Mouse (Mus musculus) midbrain, embryonic 16.5 days (tissue): Measurements from ENCODE around the gene Dqx1. TPM values are rescaled to one million over a fixed set of nuclear protein-coding genes. Genes with fewer than 3 reads are reported as not detected.

Experiments
- ATAC-seq: fragments of 200-750 bp; cut with Nextera tagmentation; 2 replicates; pipeline ENCODE4 v1.8.0; 2017; ENCODE audit warnings: moderate TSS enrichment
- H3K27ac ChIP-seq: fragments of 300-500 bp; sonication (generic); 2 replicates; pipeline ENCODE4 v1.5.1; 2014; ENCODE audit warnings: mild to moderate bottlenecking, low read length, mixed read lengths
- H3K27me3 ChIP-seq: fragments of 300-500 bp; sonication (generic); 2 replicates; pipeline ENCODE4 v1.6.1; 2014; ENCODE audit warnings: low read depth, low read length, mixed read lengths; ENCODE audit not compliant: control insufficient read depth, insufficient read depth
- H3K36me3 ChIP-seq: fragments of 300-500 bp; sonication (generic); 2 replicates; pipeline ENCODE4 v1.6.1; 2014; ENCODE audit warnings: mild to moderate bottlenecking, low read length, moderate library complexity, mixed read lengths; ENCODE audit not compliant: control insufficient read depth, insufficient read depth
- H3K4me1 ChIP-seq: fragments of 300-500 bp; sonication (generic); 2 replicates; pipeline ENCODE4 v1.6.1; 2014; ENCODE audit warnings: mild to moderate bottlenecking, low read length, mixed read lengths; ENCODE audit not compliant: control insufficient read depth, insufficient read depth
- H3K4me2 ChIP-seq: fragments of 300-500 bp; sonication (generic); 2 replicates; pipeline ENCODE4 v1.6.1; 2014; ENCODE audit warnings: mild to moderate bottlenecking, low read length, mixed read lengths
- H3K4me3 ChIP-seq: fragments of 300-500 bp; sonication (generic); 2 replicates; pipeline ENCODE4 v1.5.1; 2014; ENCODE audit warnings: low read depth, mild to moderate bottlenecking, low read length, moderate library complexity, mixed read lengths
- H3K9ac ChIP-seq: fragments of 300-500 bp; sonication (generic); 2 replicates; pipeline ENCODE4 v1.6.1; 2014; ENCODE audit warnings: low read depth, low read length, mixed read lengths
- H3K9me3 ChIP-seq: fragments of 300-500 bp; sonication (generic); replicated peaks from 2 replicates; pipeline ENCODE4 v1.6.1; 2014; ENCODE audit warnings: mild to moderate bottlenecking, low read length, mixed read lengths; ENCODE audit not compliant: control insufficient read depth, poor library complexity, severe bottlenecking
- WGBS: fragments of 180-500 bp; shearing (Covaris S2); extraction: QIAGEN DNeasy Blood & Tissue Kit; methylation state at CpG from one replicate; pipeline ENCODE4 v1.1.7; 2014; 5-methylcytosine and 5-hydroxymethylcytosine counted together
- polyA plus RNA-seq: library from polyadenylated mRNA; unstranded; fragments of >200 nt; fragmentation: Nextera tagmentation; extraction: Ambion mirVana; gene quantifications from 2 replicates; pipeline ENCODE4 v1.2.1, GENCODE M21; 2015

Gene Dqx1
- polyA plus RNA-seq, 1 experiment from 2014 or later = 0.30 TPM

DNA sequence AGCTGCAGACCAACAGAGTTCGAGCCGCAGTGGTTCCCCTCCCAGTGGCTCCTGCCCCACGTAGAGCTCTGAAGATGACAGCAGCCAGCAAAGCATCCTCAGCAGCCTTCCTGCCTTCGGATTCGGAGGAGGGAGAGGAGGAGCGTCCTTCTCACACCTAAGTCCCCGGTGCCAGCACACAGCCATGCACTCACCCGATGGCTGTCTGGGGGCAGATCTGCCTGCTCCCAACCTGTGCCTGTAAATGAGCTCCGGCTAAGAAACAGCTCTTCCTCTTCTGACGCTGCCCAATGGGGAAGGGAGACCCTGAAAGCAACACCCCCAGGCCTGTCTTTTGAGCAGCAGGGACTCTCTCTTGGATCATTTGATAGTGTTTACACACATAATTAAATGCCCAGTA is 27.9 kb upstream of the Dqx1 start:
- no peak overlapping the region for H3K9ac ChIP-seq
- H3K27me3 ChIP-seq = peaks cover 24% of the 10 kb centered on the region
- peaks cover 16% of the 10 kb centered on the region for H3K4me1 ChIP-seq
- no peaks in the 10 kb centered on the region for H3K36me3 ChIP-seq
- no peak overlapping the region for H3K4me3 ChIP-seq
- no peak for ATAC-seq
- H3K4me2 ChIP-seq = no peak overlapping the region
- H3K27ac ChIP-seq = no peak overlapping the region
- no peaks in the 10 kb centered on the region for H3K9me3 ChIP-seq
- WGBS = 19% methylated on average over 10 of the region's 10 CpGs

DNA sequence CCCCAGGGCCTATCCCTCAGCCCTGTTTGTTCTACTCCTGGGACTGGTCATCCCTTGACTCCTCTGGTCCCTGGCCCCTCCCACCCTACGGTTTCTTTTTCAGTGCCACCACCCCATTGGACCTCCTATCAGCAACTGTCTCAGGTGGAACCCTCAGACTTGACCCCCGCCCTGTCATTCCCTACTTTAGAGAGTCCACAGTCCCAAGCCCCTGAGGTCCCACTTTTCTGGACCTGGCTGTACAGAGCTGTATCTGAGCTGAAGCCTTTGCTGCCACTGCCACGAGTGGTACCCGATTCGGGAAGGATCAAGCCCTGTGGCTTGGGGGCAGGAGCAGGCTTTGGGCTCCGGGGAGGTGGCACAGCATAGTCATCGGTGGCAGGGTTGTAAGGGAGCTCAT is 26.5 kb upstream of the Dqx1 start:
- H3K27me3 ChIP-seq = peaks cover 25% of the 10 kb centered on the region
- WGBS = 62% methylated on average over 7 of the region's 7 CpGs
- H3K4me2 ChIP-seq = no peak overlapping the region
- ATAC-seq = no peak
- H3K27ac ChIP-seq = no peak overlapping the region
- H3K4me3 ChIP-seq = no peak overlapping the region
- no peaks in the 10 kb centered on the region for H3K9me3 ChIP-seq
- no peak overlapping the region for H3K9ac ChIP-seq
- H3K4me1 ChIP-seq = peaks cover 16% of the 10 kb centered on the region
- H3K36me3 ChIP-seq = no peaks in the 10 kb centered on the region

DNA sequence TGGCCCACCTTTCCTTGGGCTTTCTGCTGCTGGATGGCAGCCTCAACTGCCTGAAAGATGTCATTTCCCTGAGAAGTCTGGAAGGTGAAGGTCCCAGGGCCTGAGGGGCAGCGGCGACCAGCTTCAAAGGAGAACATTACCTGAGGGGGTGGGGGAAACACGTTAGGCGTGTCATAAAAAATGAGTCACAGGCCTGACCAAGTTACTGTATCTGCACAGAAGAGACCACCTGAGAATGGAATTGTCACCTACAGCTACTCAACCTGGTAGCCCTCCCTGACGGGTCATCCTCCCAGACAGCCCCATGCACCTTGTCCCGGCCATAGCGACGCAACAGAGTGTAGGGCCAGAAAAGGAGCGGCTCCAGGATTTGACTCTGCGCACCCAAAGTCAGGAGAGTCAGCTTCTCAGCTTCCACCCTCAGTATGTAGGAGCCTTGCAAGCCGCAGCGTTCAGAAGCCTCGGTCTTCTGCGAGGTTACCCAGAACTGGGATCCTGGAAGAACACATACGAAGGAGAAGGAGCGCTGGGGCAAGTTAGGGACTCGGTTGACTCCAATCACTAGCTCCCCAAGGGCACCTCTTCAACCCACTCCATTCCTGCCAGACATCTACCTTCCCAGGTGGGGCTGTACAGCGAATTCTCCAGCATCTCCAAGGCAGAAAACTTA is 25.6 kb upstream of the Dqx1 start:
- no peak for ATAC-seq
- peak overlapping the region; percentile 47 for H3K4me3 ChIP-seq
- peak overlapping the region; percentile 84 for H3K4me2 ChIP-seq
- no peaks in the 10 kb centered on the region for H3K36me3 ChIP-seq
- 23% methylated on average over 18 of the region's 18 CpGs for WGBS
- peaks cover 16% of the 10 kb centered on the region for H3K4me1 ChIP-seq
- peaks cover 25% of the 10 kb centered on the region for H3K27me3 ChIP-seq
- H3K27ac ChIP-seq = no peak overlapping the region
- no peak overlapping the region for H3K9ac ChIP-seq
- H3K9me3 ChIP-seq = no peaks in the 10 kb centered on the region

DNA sequence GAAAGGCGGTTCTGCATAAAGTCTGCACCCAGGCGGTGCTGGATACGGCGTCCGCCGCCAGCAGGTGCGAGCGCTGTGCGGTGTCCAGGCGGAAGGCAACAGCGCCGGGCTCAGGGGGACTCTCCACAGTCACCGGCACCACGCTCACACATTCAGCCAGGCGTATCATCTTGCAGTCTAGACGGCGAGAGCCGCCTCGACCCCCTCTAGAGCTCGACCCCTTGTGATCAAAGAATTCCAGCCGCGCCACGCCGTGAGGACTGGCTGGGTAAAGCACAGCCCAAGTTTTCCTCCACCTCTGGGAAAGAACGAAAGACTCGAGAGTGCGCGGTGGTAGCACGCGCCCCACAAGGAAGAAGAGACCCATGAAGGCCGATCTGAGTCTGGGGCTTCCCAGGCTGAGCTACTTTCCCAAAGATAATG is 24.9 kb upstream of the Dqx1 start:
- ATAC-seq = peak; percentile 56
- peak overlapping the region; percentile 47 for H3K4me3 ChIP-seq
- H3K27ac ChIP-seq = no peak overlapping the region
- no peaks in the 10 kb centered on the region for H3K36me3 ChIP-seq
- peak overlapping the region; percentile 58 for H3K9ac ChIP-seq
- H3K4me2 ChIP-seq = peak overlapping the region; percentile 84
- H3K27me3 ChIP-seq = peaks cover 25% of the 10 kb centered on the region
- WGBS = under 1% methylated on average over 31 of the region's 31 CpGs
- H3K4me1 ChIP-seq = peaks cover 16% of the 10 kb centered on the region
- no peaks in the 10 kb centered on the region for H3K9me3 ChIP-seq

DNA sequence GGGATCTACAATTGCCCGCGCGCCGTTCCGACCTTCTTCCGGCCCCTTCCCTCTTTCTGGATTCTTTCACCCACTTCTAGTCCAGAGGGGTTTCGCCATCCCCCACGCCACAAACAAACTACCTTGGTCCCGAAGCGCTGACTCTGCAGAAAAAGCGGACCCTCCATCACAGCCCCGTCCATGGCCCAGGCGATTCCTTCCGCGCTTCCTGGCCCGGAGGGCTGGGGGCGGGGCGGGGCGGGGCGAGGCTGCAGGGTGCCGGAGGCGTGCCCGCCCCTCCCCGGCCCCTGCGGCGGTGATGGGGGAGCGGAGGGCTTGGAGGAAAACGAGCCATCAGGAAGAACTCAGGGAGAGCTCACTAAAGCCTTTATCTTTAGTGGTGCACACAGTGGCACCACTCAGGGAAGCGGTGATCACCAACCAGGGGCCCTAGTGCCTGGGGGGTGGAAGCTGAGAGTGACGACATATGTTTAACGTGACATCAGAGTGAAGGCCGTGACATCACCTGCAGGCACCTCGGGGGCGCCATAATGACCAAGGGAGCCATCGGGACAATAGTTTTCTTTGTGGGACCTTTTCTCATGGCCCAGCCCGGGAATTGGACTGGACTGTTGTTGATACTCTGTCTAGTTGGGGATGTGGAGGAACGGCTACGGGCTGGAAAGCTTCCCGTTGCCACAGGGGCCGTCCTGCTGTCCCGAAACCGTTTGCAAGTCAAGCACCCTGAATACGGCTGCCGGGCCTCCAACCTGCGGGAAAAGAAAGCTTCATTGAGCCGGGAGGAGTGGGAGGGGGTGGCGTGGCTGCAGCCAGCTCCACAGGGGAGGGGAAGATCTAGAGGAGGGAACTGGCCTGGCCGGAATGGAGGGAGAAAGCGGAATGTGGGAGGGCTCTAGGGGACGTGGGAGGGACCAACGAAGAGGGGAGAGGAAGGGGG is 24.1 kb upstream of the Dqx1 start, which contains the start of the genes Dok1 and Loxl3:
Gene Dok1, minus strand, starts transcription at position 223 of the 937 bp plus-strand sequence.
Gene Loxl3, plus strand, starts transcription at position 925 of the 937 bp plus-strand sequence.
- ATAC-seq = peak; percentile 47
- peaks cover 18% of the 10 kb centered on the region for H3K4me1 ChIP-seq
- H3K27me3 ChIP-seq = peaks cover 25% of the 10 kb centered on the region
- peak within 1 kb of the TSS; percentile 32 for H3K27ac ChIP-seq
- peak within 1 kb of the TSS; percentile 84 for H3K4me2 ChIP-seq
- peak within 1 kb of the TSS; percentile 58 for H3K9ac ChIP-seq
- under 1% methylated on average over 48 of the region's 51 CpGs for WGBS
- no peaks in the 10 kb centered on the region for H3K9me3 ChIP-seq
- H3K36me3 ChIP-seq = no peaks in the 10 kb centered on the region
- peak within 1 kb of the TSS; percentile 47 for H3K4me3 ChIP-seq

DNA sequence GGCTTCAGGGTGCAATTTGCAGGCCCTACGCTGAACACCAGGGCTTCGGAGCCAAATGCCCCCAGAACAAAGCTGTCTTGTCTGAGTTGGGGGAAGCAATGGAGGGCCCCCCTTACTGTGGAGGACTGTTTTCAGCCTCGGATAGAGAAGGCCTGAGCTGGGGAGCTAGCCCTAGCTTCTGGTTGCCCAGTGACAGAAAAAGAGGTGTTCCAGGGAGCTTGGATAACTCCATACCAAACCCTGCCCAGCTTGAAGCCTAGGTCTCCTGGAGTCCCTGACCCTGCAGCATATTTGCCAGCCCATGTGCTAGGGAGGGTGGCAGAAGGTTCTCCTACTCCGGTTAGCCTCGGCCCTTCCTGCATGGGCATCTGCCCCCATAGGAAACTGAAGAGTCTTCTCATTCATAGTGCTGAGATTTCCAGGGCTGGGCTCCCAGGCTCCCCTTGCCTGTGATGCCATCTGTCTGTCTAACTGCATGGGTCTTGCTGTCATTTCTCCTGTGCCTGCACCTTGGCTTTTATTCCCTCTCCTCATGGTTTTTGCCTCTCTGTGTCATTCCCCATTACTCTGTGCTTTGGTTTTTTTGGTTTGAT is 23.1 kb upstream of the Dqx1 start:
- peaks cover 25% of the 10 kb centered on the region for H3K27me3 ChIP-seq
- peaks cover 18% of the 10 kb centered on the region for H3K4me1 ChIP-seq
- H3K9ac ChIP-seq = no peak overlapping the region
- no peak for ATAC-seq
- no peak overlapping the region for H3K27ac ChIP-seq
- peak overlapping the region; percentile 84 for H3K4me2 ChIP-seq
- WGBS = 27% methylated on average over 5 of the region's 5 CpGs
- no peaks in the 10 kb centered on the region for H3K9me3 ChIP-seq
- peak overlapping the region; percentile 47; the same call in 1 of the 2 replicates for H3K4me3 ChIP-seq
- no peaks in the 10 kb centered on the region for H3K36me3 ChIP-seq

DNA sequence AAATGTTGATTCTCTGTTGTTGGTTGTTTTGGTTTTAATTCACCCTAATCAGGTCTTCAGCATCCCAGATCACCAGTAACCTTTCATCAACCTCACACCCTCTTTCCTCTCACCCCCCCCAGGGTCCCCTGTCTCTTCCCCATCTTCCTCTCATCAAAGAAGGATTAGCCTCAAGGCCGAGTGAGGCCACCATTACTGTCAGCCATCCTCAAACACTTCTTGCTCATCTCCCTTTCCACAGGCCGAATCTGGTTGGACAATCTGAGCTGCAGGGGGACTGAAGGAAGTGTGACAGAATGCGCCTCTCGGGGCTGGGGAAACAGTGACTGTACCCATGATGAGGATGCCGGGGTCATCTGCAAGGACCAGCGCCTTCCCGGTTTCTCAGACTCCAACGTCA is 20.5 kb upstream of the Dqx1 start:
- Histone ChIP-seq H3K4me2 (no peak overlapping the region), H3K9me3 (no peaks in the 10 kb centered on the region), H3K27me3 (peaks cover 18% of the 10 kb centered on the region), H3K27ac (no peak overlapping the region), H3K4me3 (no peak overlapping the region), H3K9ac (no peak overlapping the region), H3K4me1 (peaks cover 18% of the 10 kb centered on the region), H3K36me3 (no peaks in the 10 kb centered on the region)
- 75% methylated on average over 8 of the region's 8 CpGs for WGBS
- no peak for ATAC-seq

DNA sequence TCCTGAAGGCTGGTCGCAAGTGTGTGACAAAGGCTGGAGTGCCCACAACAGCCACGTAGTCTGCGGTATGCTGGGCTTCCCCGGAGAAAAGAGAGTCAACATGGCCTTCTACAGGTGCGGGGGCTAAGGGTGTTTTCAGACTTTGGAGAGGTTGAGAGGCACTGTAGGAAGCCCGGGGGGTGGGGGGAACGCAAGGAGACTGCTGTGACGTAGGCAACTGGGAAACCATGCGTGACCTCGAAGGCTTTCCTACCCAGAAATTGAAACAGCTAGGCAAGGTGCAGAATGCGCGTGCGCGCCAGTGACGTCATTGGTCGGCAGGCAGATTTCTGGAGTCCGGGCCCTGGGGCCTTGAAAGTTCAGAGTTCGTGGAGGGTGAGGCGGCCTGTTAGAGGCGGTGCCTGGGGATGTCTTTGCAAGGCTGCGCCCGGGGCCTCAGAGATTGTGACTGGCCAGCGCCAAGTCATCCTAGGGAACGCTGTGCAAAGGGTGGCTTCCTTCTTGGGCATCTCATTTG is 19.1 kb upstream of the Dqx1 start:
- WGBS = 8% methylated on average over 24 of the region's 24 CpGs
- Histone ChIP-seq H3K4me3 (peak overlapping the region; percentile 38), H3K27ac (no peak overlapping the region), H3K4me2 (peak overlapping the region; percentile 77), H3K27me3 (peaks cover 13% of the 10 kb centered on the region), H3K9me3 (no peaks in the 10 kb centered on the region), H3K9ac (peak overlapping the region; percentile 59), H3K36me3 (no peaks in the 10 kb centered on the region), H3K4me1 (peaks cover 6% of the 10 kb centered on the region; the same call in 1 of the 2 replicates)
- peak; percentile 71 for ATAC-seq
